Mouse (Mus musculus): ENCODE measurements at regions not wholly inside any gene's neighbourhood (a gene's known extent, or its start where the extent isn't known, plus 50 kb on each side); places are given as distances from the start of the nearest gene placed in this dataset.

DNA sequence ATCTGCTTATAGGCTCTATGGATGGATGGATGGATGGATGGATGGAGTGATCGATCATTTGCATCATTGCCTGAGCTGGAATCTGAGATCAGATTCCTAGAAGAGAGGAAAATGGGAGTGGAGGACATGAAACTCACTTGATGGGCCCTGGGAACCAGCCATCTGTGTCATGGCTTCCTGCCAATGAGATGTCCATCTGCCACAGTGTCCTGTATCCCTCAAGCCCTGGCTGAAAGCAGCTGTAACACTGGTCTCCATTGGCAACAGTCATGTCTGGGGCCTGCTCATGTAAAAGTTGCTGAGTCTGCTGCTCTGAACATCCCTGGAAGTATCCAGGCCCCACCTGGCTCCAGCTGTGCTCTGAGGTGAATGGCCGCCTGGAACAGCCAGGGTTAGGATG is 57.5 kb upstream of the Zdhhc25 start:
- DNase-seq (ENCODE audit: low spot score in 2 of 2) = no peak

DNA sequence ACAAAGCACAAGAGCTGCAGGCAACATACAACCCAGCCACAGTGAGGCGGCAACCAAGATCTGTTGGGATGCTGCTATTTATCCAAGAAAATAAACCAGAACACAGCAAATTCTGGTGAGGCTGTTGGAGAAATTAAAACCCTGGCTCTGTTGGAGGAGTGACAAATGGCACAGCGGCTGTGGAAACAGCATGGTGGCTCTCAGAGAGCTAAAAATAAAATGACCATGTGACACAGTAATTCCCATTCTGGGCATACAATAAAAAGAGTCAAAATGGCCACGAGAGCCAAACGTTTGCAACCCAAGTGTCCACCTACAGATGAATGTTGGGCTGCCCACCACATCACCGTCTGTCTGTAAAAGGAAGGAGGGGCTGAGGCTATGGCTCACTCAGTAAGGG is 55.9 kb upstream of the Zdhhc25 start:
- no peak for DNase-seq (ENCODE audit: low spot score in 2 of 2)

DNA sequence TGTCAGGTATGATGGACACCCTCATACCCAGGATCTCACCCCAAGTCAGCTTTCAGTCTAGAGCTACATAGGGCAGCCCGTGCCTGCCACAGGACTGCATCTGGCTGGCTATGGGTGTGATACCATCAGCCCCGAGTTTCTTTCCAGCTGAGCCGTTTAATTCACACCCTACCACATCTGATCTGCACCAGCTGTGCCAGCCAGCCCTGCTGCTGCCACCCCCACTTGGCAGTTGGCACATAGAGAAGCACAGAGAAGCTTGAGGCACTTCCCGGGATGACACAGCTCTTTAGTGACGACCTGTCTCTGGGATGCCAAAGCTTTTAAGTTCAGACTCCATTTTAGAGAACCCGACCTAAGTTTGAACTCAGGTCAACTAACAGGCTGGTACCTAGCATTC is 51.8 kb upstream of the Zdhhc25 start:
- no peak for DNase-seq (ENCODE audit: low spot score in 2 of 2)

Data from adrenal gland, postnatal 4 days (tissue).